Mouse (Mus musculus) spleen, adult 18-20 months (tissue): ENCODE data around the gene Sstr3.

ENCODE experiments used
- DNase-seq, 2 experiments: peaks; one replicate each; pipeline ENCODE4 v3.0.0; 2022; ENCODE audit warnings: mixed read lengths in 2 of 2

The Sstr3 gene

DNA sequence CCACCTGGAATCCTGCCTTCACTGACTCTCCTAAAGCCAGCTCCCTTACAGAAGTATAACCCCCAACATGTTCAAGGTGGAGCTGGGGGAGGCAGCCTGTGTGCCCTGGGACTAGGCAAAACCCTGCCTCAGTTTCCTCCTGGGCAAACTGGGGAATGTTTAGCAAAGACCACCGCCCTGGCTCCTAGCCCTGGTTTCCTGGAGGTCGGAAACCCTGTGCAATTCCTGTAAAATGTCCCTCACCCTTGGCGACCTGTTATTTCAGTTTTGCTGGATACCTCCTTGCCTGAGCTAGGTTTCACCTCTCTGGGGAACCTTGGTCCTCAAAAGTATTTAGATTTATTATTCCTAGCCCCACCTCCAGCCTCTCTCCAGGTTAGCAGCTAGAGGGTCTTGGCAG is 14.3 kb downstream of the Sstr3 start:
- no peak for DNase-seq

DNA sequence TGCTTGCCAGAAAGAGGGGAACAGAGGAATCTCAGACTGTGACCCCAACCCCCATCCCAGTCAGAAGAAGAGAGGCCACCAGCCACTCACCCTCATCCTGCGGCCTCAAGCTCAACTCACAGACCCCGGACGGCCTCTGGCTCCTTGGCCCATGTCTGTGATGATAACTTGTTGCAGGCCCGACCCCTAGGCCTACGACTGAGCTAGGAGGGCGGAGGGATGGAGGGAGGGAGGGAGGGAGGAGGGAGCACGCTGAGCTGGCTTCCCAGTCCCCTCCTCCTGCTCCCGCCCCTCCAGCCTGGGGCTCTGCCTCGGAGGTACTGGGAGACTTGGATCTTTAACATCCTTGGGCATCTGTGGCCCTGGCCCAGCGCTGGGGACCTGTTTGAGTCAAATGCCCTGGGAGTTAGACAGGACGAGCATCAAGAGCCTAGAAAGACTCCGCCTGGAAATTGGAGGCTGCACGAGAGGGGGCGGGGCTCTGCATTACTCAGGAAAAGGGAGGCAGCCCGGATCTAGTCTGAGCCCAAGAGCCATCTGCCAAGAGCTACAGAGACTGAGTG is 15.0 kb downstream of the Sstr3 start:
- peak in 1 of 2 experiments; percentile 18 for DNase-seq

DNA sequence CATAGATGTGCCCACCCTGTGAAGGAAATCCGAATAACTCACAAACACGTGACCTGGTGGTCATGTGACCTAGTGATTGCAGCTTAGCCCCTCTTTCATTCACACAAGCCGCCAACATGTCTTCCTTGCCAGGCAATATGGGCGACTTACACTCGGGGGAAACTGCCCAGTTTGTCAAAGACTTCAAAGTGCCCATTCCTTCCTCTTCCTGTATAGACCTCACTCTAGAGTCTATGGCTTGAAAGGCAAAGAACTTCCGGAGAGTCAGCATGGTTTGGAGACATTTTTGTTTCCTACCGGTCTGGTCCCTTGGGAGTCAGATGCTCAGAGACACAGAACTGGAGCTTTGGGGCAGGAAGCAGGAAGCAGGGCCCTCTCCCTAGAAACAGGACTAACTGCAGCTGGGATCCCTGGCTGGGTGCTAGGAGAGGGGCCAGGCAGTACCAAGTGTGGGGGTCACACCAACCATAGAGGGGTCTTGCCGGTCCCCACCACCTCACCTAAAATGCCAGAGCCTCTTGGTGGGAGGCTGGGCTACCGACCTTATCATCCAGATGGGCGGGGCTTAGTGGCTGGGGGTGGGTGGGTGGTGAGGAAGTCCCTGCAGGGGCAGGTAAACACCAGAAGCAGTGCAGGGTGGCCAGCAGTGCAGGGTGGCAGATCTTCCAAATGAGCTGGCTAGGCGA is 15.6 kb downstream of the Sstr3 start:
- peak in 1 of 2 experiments; percentile 23 for DNase-seq

GRCm38 (mm10) chr15:78527973-78528372 is 16.5 kb downstream of the Sstr3 start:
- DNase-seq, result peak; percentile 40 to 50

DNA sequence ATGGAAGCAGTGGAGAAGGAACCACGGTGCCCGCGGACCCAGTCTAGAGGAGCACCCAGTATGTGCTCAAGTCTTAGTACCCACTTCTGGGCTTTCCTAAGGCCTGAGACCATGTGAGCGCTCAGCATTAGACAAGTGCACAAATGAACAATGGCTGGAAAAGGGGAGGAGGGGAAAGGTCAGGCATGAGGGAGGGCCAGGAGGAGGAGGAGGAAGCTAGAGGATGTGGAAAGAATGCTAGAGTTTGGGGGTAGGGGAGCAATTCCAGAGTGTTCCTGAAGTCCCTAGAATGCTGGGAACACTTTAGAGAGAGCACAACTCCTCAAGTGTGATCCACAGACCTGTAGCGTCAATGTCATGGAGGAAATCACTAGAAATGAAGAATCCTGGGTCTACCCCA is 20.3 kb downstream of the Sstr3 start:
- no peak for DNase-seq

DNA sequence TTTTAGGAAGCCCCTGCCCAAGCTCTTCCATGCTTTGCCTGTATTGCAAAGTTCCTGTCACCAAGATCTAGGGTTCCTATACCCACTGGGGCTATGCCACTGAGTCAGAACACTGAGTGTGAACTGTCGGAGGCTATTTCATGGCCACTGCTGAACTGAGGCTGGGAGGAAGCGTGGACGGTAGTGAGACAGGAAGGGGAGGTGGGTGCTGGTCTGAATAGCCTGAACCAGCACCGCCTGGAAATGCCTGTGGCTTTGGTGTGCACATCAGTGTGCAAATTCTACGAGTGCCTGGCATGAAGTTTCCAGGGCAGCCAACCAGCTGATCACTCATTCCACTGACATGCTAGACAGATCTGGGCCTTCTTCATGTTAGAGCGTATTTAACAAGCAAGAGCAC is 22.6 kb downstream of the Sstr3 start:
- DNase-seq, result no peak

GRCm38 (mm10) chr15:78521331-78521730 is 23.2 kb downstream of the Sstr3 start:
- no peak for DNase-seq

GRCm38 (mm10) chr15:78520112-78520715 is 24.3 kb downstream of the Sstr3 start:
- DNase-seq, result no peak

- no peak for DNase-seq
These were observed 26.3 kb downstream of the Sstr3 start for GRCm38 (mm10) chr15:78518221-78518620.

- DNase-seq, result no peak
These were observed 28.7 kb downstream of the Sstr3 start for GRCm38 (mm10) chr15:78515759-78516158.

DNA sequence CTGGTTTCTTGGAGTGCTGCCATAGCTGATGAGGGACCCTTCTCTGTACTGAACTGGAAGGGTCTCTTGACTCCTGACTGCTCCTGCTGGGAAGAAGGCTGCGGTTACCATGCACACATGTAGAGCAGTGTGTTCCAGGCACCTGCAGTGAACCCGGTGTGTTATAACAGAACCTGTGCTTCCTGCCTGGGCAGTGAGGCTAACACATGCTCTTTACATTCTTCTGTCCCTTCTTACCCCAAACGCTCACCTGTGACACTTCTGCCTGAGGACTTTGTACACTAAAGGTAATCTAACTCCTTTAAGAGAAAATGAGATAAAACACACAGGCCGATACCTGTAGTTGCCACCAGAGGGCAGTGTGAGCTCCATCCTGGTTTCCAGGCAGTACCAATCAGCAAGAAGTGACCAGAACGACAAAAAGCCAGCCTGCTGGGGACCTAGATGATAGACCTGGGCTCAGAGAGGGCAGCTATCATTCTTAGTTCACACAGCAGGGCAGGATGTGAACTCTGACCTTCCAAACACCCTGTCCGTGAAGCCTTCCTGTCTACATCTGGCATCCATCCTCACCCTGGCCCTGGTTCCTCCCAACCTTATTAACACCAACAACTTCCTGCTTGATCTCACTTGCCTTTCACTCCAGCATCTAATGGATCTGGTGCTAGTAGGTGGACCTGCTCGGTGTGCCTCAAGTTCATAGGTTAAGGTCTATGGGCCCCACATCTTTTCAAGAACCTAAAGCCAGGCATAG is 29.9 kb downstream of the Sstr3 start:
- DNase-seq, result peak; percentile 57 to 79

DNA sequence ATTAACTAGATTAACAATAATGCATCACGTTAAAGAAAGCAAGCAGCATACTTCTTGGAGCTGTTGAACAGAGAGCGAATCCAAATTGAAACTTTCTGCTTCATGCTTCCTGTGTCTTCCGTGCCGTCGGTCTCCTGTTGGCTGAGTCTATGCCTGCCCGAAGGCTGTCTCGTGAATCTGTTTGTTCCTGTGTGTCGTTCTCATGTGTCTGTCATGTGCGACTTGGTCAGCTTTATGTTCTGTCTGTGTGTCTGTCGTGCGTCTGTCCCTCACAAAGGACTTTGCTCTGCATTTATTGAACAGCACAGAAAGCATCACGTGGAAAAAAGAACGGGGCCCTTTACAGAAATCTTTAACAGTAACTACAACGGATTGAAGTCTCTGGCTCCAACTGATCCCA is 31.5 kb downstream of the Sstr3 start:
- DNase-seq, result no peak

- DNase-seq, result no peak
These were observed 32.5 kb downstream of the Sstr3 start for GRCm38 (mm10) chr15:78511951-78512350.

DNA sequence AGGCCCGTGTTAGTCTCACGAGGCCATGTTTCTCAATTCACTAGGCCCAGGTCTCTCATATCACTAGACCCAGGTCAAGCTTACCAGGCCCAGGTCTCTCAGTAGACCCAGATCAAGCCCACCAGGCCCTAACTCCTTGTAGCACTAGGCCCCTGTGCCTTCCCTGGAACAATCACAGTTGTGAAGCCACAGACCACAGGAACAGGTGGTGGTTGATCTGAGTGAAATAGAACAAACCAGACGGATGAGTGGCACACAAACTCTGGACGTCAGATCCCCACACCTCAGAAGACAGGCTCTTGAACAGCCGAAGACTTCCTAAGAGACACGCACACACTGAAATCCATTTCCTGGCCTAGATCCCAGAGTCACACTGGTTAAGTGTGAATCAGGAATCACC is 33.7 kb downstream of the Sstr3 start:
- no peak for DNase-seq

DNA sequence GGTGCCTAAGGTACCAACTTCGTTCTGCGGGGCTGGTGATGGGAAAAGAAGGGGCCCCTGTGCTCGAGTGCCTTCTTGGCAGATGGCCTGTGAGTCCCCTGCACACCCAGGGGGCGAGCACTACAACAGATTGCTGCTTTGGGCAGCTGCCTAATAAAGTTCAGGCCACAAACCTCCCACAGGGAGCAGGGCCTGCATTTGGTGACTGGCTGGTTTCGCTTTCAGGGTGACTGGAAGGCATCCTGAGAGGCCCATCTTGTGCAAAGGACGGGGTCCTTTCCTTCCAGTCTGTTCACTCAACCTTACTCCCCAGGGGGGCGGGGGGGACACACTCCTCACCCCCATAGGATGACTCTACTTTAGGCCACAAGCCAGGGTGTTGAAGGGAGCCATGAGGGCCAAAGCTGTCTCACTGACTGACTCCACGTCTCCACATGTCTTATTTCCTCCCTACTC is 34.3 kb downstream of the Sstr3 start:
- no peak for DNase-seq

GRCm38 (mm10) chr15:78509297-78509899 is 35.1 kb downstream of the Sstr3 start:
- no peak for DNase-seq

DNA sequence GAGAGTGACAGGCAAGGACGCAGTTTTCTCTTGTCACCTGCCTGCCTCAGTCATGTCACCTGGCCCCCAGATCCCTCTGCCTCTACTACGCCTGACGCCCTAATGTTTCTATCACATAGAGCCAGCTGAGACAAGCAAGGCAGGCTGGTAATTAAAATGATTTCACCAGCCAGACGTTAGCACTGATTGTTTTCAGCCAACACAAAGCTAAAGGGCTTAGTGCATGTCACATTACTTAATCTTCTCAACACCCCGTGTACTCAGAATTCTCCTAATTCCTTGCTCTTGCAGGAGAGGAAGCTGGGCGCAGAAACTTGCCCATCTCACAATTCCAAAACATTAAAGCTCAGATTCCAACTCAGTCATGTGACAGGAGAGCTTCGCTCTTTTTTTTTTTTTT is 36.0 kb downstream of the Sstr3 start:
- DNase-seq, result no peak

GRCm38 (mm10) chr15:78505541-78505940 is 38.9 kb downstream of the Sstr3 start:
- no peak for DNase-seq

DNA sequence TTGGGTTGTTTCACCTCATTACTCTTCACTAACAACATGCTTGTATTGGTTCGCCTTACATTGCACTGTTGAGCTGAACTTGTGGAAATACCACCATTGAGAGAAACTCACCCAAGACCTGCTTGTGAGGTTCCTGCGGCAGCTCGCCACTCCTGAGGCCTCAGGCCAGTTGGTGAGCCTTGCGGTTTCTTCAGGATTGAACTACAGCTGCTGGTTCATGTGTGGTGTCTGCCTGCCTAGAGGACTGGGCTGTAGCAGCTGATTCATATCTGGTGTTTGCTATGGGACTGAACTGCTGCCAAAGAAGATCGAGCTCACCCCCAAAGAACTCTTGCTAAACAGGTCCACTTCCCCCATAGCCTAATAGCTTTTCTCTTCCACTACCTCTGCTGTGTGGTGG is 39.7 kb downstream of the Sstr3 start:
- no peak for DNase-seq

GRCm38 (mm10) chr15:78504013-78504412 is 40.5 kb downstream of the Sstr3 start:
- DNase-seq, result no peak

DNA sequence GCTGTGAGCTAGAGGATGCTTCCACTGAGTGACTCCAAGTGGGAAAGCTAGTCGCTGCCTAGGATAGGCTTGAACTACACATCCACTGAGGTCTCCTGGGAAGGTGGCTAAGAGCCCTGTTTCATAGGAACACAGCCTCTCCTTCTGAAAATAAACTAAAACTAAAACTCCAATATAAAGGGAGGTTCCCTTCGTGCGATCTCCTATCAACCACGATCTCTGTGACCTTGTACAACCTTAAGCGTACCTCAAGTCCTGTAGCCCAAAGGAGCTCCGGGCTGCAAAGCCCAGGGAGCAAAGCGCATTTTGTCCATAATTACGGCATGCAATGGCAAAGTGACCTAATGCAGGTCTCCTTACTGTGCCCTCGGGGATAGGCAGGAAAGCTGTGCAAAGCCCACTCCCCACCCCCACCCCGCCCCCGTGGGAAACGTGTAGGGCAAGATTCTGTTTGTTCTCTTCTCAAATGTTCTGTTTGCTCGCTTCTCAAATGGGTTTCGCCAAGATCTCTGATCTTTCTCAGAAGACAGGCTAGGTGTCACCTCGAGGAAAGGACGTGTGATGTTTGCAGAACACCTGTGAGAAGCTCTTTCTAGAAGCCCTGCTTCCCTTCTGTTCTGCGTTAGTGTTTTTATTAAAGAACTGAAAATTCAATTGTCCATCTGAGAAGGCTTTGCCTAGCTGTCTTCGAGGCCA is 41.9 kb downstream of the Sstr3 start:
- DNase-seq, result no peak

DNA sequence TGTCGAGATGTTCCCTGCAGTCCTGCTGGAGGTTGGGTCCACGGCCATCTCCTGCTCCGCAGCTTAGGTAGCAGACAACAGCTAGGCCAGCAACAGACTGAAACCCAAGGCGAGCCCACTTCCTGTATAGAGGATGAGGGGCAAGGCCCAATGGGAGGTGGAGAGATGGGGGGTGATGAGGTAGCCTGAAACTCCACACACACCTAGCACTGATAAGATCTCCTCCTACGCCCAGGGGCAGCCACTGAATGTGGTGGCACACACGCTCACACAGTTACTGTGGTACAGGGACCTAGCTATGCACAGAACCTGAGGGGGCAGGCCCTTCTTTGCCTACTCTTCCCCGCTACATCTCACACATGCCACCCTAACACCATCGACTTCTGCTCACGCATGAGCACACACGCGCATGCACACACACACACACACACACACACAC is 49.5 kb downstream of the Sstr3 start, which contains the start of gene Il2rb:
Gene Il2rb (minus strand): TSS at position 304 of the 439 bp plus-strand sequence.
- DNase-seq, result peak in 1 of 2 experiments; percentile 25
